Mouse (Mus musculus): ENCODE measurements at regions not wholly inside any gene's neighbourhood (a gene's known extent, or its start where the extent isn't known, plus 50 kb on each side); places are given as distances from the start of the nearest gene placed in this dataset.

GRCm38 (mm10) chr3:27779892-27780291 lies 68.8 kb upstream of the Fndc3b start:
- no peaks in the 10 kb centered on the region for H3K9me3 ChIP-seq (ENCODE audit: control insufficient read depth, low read length)
- WGBS = 66% methylated on average over 7 of the region's 7 CpGs
- ATAC-seq (ENCODE audit: insufficient number of reproducible peaks, insufficient read depth, low FRiP score, low read depth) = no peak
- peaks cover 3 to 9% of the 10 kb centered on the region in 2 experiments; a peak in 1 of 4 replicates for H3K4me1 ChIP-seq (ENCODE audit: control insufficient read depth in 2 of 2, insufficient read depth in 2 of 2, low read length in 2 of 2)
- no peak overlapping the region for H3K9ac ChIP-seq (ENCODE audit: low read length)
- no peak overlapping the region for H3K4me2 ChIP-seq (ENCODE audit: low read length)
- H3K4me3 ChIP-seq (ENCODE audit: control insufficient read depth in 1 of 2, insufficient read depth in 1 of 2, low read depth in 1 of 2, low read length in 2 of 2) = no peak overlapping the region
- no peaks in the 10 kb centered on the region for H3K27me3 ChIP-seq (ENCODE audit: control insufficient read depth, insufficient read depth, low read length)
- H3K36me3 ChIP-seq (ENCODE audit: control insufficient read depth, insufficient read depth, low read length) = no peaks in the 10 kb centered on the region
- H3K27ac ChIP-seq (replicated peaks in 1 of 2; ENCODE audit: control insufficient read depth in 1 of 2, insufficient read depth in 1 of 2, low read depth in 2 of 2, low read length in 2 of 2) = no peak overlapping the region

DNA sequence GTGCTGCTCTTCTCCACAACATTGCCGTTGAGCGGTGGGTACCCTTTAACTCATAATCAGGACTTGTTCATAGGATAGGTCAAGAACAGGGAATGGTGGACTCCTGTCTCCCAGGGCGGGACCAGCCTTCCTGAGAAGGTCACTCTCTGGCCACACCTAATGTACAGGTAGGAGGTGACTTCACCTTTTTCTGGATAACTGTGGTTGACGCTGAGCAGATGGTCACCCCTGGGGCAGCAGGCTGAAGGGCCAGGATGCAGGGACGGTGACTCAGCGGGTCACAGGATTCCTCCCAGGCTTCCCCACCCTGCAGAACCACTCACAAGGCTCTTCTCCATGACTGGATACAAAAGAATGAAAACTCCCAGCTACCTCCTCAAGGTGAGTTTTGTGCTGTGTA lies 66.6 kb upstream of the Fndc3b start:
- Histone ChIP-seq H3K4me2 (ENCODE audit: low read length) (no peak overlapping the region), H3K36me3 (ENCODE audit: control insufficient read depth, insufficient read depth, low read length) (no peaks in the 10 kb centered on the region), H3K4me1 (ENCODE audit: control insufficient read depth in 2 of 2, insufficient read depth in 2 of 2, low read length in 2 of 2) (peaks cover 3 to 9% of the 10 kb centered on the region in 2 experiments; a peak in 1 of 4 replicates), H3K27ac (replicated peaks in 1 of 2; ENCODE audit: control insufficient read depth in 1 of 2, insufficient read depth in 1 of 2, low read depth in 2 of 2, low read length in 2 of 2) (no peak overlapping the region), H3K4me3 (ENCODE audit: control insufficient read depth in 1 of 2, insufficient read depth in 1 of 2, low read depth in 1 of 2, low read length in 2 of 2) (no peak overlapping the region), H3K27me3 (ENCODE audit: control insufficient read depth, insufficient read depth, low read length) (no peaks in the 10 kb centered on the region), H3K9ac (ENCODE audit: low read length) (no peak overlapping the region), H3K9me3 (ENCODE audit: control insufficient read depth, low read length) (no peaks in the 10 kb centered on the region)
- 75% methylated on average over 6 of the region's 6 CpGs for WGBS
- no peak for ATAC-seq (ENCODE audit: insufficient number of reproducible peaks, insufficient read depth, low FRiP score, low read depth)

GRCm38 (mm10) chr3:27773176-27773575 lies 62.1 kb upstream of the Fndc3b start:
- no peak overlapping the region for H3K9ac ChIP-seq (ENCODE audit: low read length)
- no peaks in the 10 kb centered on the region for H3K27me3 ChIP-seq (ENCODE audit: control insufficient read depth, insufficient read depth, low read length)
- no peak for ATAC-seq (ENCODE audit: insufficient number of reproducible peaks, insufficient read depth, low FRiP score, low read depth)
- no peak overlapping the region for H3K4me2 ChIP-seq (ENCODE audit: low read length)
- H3K4me1 ChIP-seq (ENCODE audit: control insufficient read depth in 2 of 2, insufficient read depth in 2 of 2, low read length in 2 of 2) = no peaks in the 10 kb centered on the region
- no peaks in the 10 kb centered on the region for H3K9me3 ChIP-seq (ENCODE audit: control insufficient read depth, low read length)
- no peaks in the 10 kb centered on the region for H3K36me3 ChIP-seq (ENCODE audit: control insufficient read depth, insufficient read depth, low read length)
- no peak overlapping the region for H3K27ac ChIP-seq (replicated peaks in 1 of 2; ENCODE audit: control insufficient read depth in 1 of 2, insufficient read depth in 1 of 2, low read depth in 2 of 2, low read length in 2 of 2)
- no peak overlapping the region for H3K4me3 ChIP-seq (ENCODE audit: control insufficient read depth in 1 of 2, insufficient read depth in 1 of 2, low read depth in 1 of 2, low read length in 2 of 2)
- WGBS = 62% methylated on average over 3 of the region's 3 CpGs

- no peaks in the 10 kb centered on the region for H3K36me3 ChIP-seq (ENCODE audit: control insufficient read depth, insufficient read depth, low read length)
- WGBS = 69% methylated on average over 5 of the region's 5 CpGs
- H3K9me3 ChIP-seq (ENCODE audit: control insufficient read depth, low read length) = no peaks in the 10 kb centered on the region
- H3K9ac ChIP-seq (ENCODE audit: low read length) = no peak overlapping the region
- ATAC-seq (ENCODE audit: insufficient number of reproducible peaks, insufficient read depth, low FRiP score, low read depth) = no peak
- H3K4me1 ChIP-seq (ENCODE audit: control insufficient read depth in 2 of 2, insufficient read depth in 2 of 2, low read length in 2 of 2) = peaks cover 0 to 6% of the 10 kb centered on the region in 2 experiments; a peak in 1 of 4 replicates
- no peak overlapping the region for H3K4me3 ChIP-seq (ENCODE audit: control insufficient read depth in 1 of 2, insufficient read depth in 1 of 2, low read depth in 1 of 2, low read length in 2 of 2)
- no peak overlapping the region for H3K27ac ChIP-seq (replicated peaks in 1 of 2; ENCODE audit: control insufficient read depth in 1 of 2, insufficient read depth in 1 of 2, low read depth in 2 of 2, low read length in 2 of 2)
- no peak overlapping the region for H3K4me2 ChIP-seq (ENCODE audit: low read length)
- H3K27me3 ChIP-seq (ENCODE audit: control insufficient read depth, insufficient read depth, low read length) = no peaks in the 10 kb centered on the region
Observed at GRCm38 (mm10) chr3:27769438-27769837, 58.3 kb upstream of the Fndc3b start.

- Histone ChIP-seq H3K9ac (ENCODE audit: low read length) (no peak overlapping the region), H3K4me3 (ENCODE audit: control insufficient read depth in 1 of 2, insufficient read depth in 1 of 2, low read depth in 1 of 2, low read length in 2 of 2) (no peak overlapping the region), H3K9me3 (ENCODE audit: control insufficient read depth, low read length) (no peaks in the 10 kb centered on the region), H3K4me1 (ENCODE audit: control insufficient read depth in 2 of 2, insufficient read depth in 2 of 2, low read length in 2 of 2) (peaks cover 0 to 6% of the 10 kb centered on the region in 2 experiments; a peak in 1 of 4 replicates), H3K27me3 (ENCODE audit: control insufficient read depth, insufficient read depth, low read length) (no peaks in the 10 kb centered on the region), H3K27ac (replicated peaks in 1 of 2; ENCODE audit: control insufficient read depth in 1 of 2, insufficient read depth in 1 of 2, low read depth in 2 of 2, low read length in 2 of 2) (no peak overlapping the region), H3K36me3 (ENCODE audit: control insufficient read depth, insufficient read depth, low read length) (no peaks in the 10 kb centered on the region), H3K4me2 (ENCODE audit: low read length) (no peak overlapping the region)
- no peak for ATAC-seq (ENCODE audit: insufficient number of reproducible peaks, insufficient read depth, low FRiP score, low read depth)
- WGBS = 63% methylated on average over 8 of the region's 8 CpGs
Observed at GRCm38 (mm10) chr3:27767188-27767587, 56.1 kb upstream of the Fndc3b start.

DNA sequence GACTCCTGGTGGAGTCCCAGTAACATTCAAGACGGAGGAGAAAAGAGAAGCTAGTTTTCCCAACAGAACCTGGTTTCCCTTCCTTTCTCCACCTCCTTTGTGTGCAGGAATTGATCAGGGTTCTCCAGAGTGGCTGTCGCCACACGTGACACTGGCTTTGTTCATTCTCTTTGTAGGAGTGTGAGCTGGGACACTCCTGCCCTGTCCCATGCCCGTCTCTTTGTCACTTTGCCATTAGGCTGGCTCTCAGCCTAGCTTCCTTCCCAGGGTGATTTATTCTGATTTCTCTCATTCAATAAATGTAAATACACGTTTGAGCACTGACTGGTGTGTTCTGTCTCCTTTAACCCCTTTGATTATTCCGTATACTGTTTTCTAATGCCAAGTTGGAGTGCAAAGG lies 55.3 kb upstream of the Fndc3b start:
- 0 out of 4 replicates have a peak overlapping the region, but pooled peaks of 1 of the 2 experiments have one; percentile 6 for H3K27ac ChIP-seq (replicated peaks in 1 of 2; ENCODE audit: control insufficient read depth in 1 of 2, insufficient read depth in 1 of 2, low read depth in 2 of 2, low read length in 2 of 2)
- no peak overlapping the region for H3K4me3 ChIP-seq (ENCODE audit: control insufficient read depth in 1 of 2, insufficient read depth in 1 of 2, low read depth in 1 of 2, low read length in 2 of 2)
- H3K9ac ChIP-seq (ENCODE audit: low read length) = no peak overlapping the region
- no peaks in the 10 kb centered on the region for H3K36me3 ChIP-seq (ENCODE audit: control insufficient read depth, insufficient read depth, low read length)
- 64% methylated on average over 6 of the region's 6 CpGs for WGBS
- no peak overlapping the region for H3K4me2 ChIP-seq (ENCODE audit: low read length)
- no peaks in the 10 kb centered on the region for H3K9me3 ChIP-seq (ENCODE audit: control insufficient read depth, low read length)
- no peaks in the 10 kb centered on the region for H3K27me3 ChIP-seq (ENCODE audit: control insufficient read depth, insufficient read depth, low read length)
- no peak for ATAC-seq (ENCODE audit: insufficient number of reproducible peaks, insufficient read depth, low FRiP score, low read depth)
- peaks cover 0 to 6% of the 10 kb centered on the region in 2 experiments; a peak in 1 of 4 replicates for H3K4me1 ChIP-seq (ENCODE audit: control insufficient read depth in 2 of 2, insufficient read depth in 2 of 2, low read length in 2 of 2)

DNA sequence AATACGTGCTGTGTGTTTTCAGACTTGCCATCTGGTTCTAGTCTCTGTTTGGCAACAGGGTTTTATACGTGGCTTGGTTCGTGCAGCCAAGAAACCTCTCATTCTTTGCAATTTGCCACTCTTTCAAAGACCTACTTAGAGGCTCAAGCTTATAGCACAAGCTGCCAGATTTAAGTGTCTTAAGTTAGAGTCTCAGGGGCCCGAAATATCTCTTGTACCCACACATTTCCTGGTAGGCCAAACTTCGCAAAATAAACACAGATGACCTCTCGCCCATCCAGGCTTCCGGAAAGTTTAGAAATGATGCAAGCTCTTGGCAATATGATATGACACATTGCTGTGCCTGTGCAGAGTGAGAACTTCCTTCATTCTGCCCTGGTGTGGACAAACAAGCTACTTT lies 54.8 kb upstream of the Fndc3b start:
- Histone ChIP-seq H3K27me3 (ENCODE audit: control insufficient read depth, insufficient read depth, low read length) (no peaks in the 10 kb centered on the region), H3K27ac (replicated peaks in 1 of 2; ENCODE audit: control insufficient read depth in 1 of 2, insufficient read depth in 1 of 2, low read depth in 2 of 2, low read length in 2 of 2) (0 out of 4 replicates have a peak overlapping the region, but pooled peaks of 1 of the 2 experiments have one; percentile 6), H3K36me3 (ENCODE audit: control insufficient read depth, insufficient read depth, low read length) (no peaks in the 10 kb centered on the region), H3K9me3 (ENCODE audit: control insufficient read depth, low read length) (no peaks in the 10 kb centered on the region), H3K4me1 (ENCODE audit: control insufficient read depth in 2 of 2, insufficient read depth in 2 of 2, low read length in 2 of 2) (peaks cover 0 to 6% of the 10 kb centered on the region in 2 experiments; a peak in 1 of 4 replicates), H3K4me3 (ENCODE audit: control insufficient read depth in 1 of 2, insufficient read depth in 1 of 2, low read depth in 1 of 2, low read length in 2 of 2) (no peak overlapping the region), H3K9ac (ENCODE audit: low read length) (no peak overlapping the region), H3K4me2 (ENCODE audit: low read length) (no peak overlapping the region)
- 59% methylated on average over 7 of the region's 7 CpGs for WGBS
- no peak for ATAC-seq (ENCODE audit: insufficient number of reproducible peaks, insufficient read depth, low FRiP score, low read depth)

GRCm38 (mm10) chr3:27764556-27764955 lies 53.4 kb upstream of the Fndc3b start:
- H3K27ac ChIP-seq (replicated peaks in 1 of 2; ENCODE audit: control insufficient read depth in 1 of 2, insufficient read depth in 1 of 2, low read depth in 2 of 2, low read length in 2 of 2) = no peak overlapping the region
- no peaks in the 10 kb centered on the region for H3K36me3 ChIP-seq (ENCODE audit: control insufficient read depth, insufficient read depth, low read length)
- peaks cover 0 to 6% of the 10 kb centered on the region in 2 experiments; a peak in 1 of 4 replicates for H3K4me1 ChIP-seq (ENCODE audit: control insufficient read depth in 2 of 2, insufficient read depth in 2 of 2, low read length in 2 of 2)
- no peak overlapping the region for H3K4me2 ChIP-seq (ENCODE audit: low read length)
- H3K27me3 ChIP-seq (ENCODE audit: control insufficient read depth, insufficient read depth, low read length) = no peaks in the 10 kb centered on the region
- no peak overlapping the region for H3K9ac ChIP-seq (ENCODE audit: low read length)
- no peak overlapping the region for H3K4me3 ChIP-seq (ENCODE audit: control insufficient read depth in 1 of 2, insufficient read depth in 1 of 2, low read depth in 1 of 2, low read length in 2 of 2)
- no peaks in the 10 kb centered on the region for H3K9me3 ChIP-seq (ENCODE audit: control insufficient read depth, low read length)
- WGBS = 75% methylated on average over 2 of the region's 2 CpGs
- no peak for ATAC-seq (ENCODE audit: insufficient number of reproducible peaks, insufficient read depth, low FRiP score, low read depth)
